Mouse (Mus musculus) v-Abl transformed pro-B cells (cell line): Measurements from ENCODE around the gene Rabgap1l.

Experiments
- in situ Hi-C, 2 experiments: fragments of 400-800 bp; cut with MboI; formaldehyde crosslinking; loops; one replicate each; pipeline ENCODE4 v1.15.1; 2025; ENCODE audit not compliant: unreplicated experiment in 2 of 2

Gene Rabgap1l

GRCm38 (mm10) chr1:160789876-160790275 is 3.1 kb downstream of the Rabgap1l start:
- in situ Hi-C loops = no loop called here

GRCm38 (mm10) chr1:160787926-160788325 is 5.1 kb downstream of the Rabgap1l start:
- in situ Hi-C loops = no loop called here

GRCm38 (mm10) chr1:160787164-160787563 is 5.8 kb downstream of the Rabgap1l start:
- in situ Hi-C loops = no loop called here

DNA sequence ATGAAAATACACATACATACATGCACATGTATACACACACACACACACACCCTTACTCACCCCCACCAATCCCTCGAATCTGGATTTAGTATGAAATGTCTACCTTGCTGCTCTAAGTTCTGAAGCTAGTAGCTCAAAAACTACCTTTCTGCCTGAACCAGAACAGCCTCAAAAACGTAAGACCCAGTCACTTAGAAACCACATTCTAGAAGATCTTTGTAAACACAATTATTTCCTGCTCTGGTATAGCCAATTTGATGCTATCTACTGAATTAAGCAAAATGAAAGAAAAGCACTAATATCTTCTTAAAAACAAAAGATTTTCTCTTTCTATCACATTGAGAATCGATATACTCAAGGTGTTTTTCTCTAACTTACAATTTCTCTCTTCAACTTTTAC is 6.4 kb downstream of the Rabgap1l start:
- in situ Hi-C loops = no loop called here

GRCm38 (mm10) chr1:160785681-160786225 is 7.3 kb downstream of the Rabgap1l start:
- in situ Hi-C loops = no loop called here

DNA sequence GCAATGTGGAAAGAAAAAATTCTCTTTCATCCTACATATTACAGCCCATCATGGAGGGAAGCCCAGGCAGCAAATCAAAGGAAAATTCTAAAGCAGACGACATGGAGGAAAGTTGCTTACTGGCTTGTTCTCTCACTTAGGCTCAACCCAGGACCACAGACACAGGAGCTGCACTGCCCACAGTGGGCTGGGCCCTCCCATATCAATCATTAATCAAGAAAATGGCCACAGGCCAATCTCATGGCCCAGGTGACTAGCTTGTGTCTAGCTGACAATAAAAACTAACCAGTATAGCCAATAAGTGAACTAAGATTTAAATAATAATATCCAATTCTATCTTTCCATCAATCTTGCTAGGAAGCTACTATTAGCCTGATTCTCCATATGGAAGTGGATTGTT is 8.9 kb downstream of the Rabgap1l start:
- in situ Hi-C loops = no loop called here

DNA sequence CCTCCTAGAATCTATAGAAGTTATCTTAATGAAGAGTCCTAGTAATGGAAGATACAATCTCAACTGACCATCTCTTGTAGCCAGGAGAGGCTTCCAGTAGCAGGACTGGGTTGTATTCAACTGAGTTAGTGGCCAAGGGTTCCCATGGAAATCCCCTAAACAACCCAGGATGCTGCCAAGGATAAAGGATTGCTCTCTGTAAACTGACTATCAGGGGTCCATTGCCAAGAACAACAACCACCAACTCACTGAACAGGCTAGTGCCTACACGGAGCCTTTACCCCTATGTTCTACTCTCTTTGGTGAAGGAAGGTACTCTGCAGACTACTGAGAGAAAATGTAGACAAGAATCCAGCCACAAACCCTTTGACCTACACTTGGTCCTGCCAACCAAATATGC is 18.8 kb downstream of the Rabgap1l start:
- in situ Hi-C loops = no loop called here

GRCm38 (mm10) chr1:160765565-160765964 is 27.4 kb downstream of the Rabgap1l start:
- in situ Hi-C loops = no loop called here

DNA sequence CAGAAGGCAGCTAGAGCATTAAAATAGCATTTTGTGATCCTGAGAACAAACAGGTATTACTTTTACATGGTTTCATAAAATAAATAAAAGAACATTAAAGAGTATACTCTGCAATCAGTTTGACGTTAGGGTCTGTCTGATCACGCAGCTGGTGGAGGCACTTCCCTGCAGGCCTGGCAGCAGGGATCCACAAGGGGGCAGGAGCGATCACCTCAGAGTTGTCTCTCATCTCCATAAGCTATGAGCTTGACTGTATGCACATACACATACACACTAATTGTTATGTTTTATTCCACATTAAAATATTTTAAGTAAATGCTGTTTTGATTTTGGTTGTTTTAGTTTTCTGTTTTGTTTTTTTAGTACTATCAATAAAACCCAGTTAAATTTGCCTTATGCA is 34.8 kb downstream of the Rabgap1l start:
- in situ Hi-C loops = loop anchor here in 1 of 2 experiments (5.0 kb wide), 1 partner anchor 104 kb away; no protein-coding TSS in a partner anchor

GRCm38 (mm10) chr1:160755359-160755758 is 37.7 kb downstream of the Rabgap1l start:
- in situ Hi-C loops = loop anchor here in 1 of 2 experiments (5.0 kb wide), 1 partner anchor 107 kb away; no protein-coding TSS in a partner anchor

DNA sequence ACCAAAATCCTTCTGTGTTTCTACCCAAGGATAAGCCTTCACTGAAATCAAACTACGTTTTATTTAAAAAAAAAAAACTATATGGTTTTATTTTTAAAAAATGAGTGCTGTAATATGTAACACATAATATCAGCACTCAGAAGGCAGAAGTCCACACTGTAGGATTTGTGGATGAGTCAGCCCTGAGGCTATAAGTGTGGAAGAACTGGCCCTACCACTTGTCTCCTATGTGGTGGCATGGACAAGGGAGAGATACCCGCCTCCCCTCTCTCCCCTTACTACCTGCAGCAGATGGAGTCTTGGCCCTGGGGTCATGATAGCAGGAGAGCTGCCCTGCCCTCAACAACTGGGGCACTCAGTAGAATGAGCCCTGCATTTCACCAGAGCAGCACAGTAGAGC is 42.4 kb downstream of the Rabgap1l start:
- in situ Hi-C loops = no loop called here

GRCm38 (mm10) chr1:160746786-160747185 is 46.2 kb downstream of the Rabgap1l start:
- in situ Hi-C loops = loop anchor here in 1 of 2 experiments (10.0 kb wide), 1 partner anchor 988 kb away; no protein-coding TSS in a partner anchor

DNA sequence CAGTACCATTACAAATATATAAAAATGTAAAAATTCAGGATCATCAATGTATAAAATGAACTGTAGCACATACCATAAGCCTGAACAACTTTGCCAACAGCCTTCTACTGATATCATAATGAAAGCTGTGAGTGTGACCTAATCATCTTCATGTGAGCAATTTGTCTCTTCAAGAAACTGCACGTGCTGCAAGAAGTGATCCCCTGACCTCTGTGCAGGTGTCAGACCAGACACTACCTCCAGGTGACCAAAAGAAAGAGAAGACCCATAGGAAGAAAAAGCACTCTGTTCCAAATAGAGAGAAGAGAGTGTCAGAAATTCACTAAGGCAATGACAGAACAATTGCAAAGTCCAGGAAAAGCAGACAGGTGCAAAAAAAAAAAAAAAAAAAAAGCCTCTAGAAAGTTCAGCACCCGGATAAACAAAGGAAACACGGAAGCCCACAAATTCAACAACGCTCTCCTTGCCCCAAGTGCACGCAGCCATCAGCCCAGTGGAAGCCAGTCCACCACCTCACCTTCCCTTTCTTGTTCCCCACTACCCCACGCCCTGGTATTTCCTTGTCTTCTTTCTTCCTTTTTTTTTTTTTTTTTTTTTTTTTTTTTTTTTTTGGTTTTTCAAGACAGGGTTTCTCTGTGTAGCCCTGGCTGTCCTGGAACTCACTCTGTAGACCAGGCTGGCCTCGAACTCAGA is 47.6 kb downstream of the Rabgap1l start:
- in situ Hi-C loops = loop anchor here in 1 of 2 experiments (10.0 kb wide), 1 partner anchor 989 kb away; no protein-coding TSS in a partner anchor

DNA sequence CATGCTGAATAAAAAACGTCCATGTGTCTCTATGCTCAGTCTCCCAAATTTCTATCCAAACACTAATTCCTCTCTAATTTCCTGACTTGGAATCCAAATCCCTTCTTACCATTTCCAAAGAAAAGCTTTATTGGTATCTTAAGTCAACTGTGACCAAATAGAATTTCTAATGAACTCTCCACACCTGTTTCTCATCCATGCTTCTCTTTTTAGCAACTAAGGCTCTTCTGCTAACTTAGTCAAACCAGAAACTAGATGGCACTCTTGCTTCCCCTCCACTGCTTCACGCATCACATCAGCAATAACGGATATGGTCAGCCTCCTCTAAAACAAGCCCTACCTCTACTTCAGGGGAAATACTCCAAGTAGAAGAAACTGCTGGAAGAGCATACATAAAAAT is 49.0 kb downstream of the Rabgap1l start:
- in situ Hi-C loops = loop anchor here (5.0 to 10.0 kb wide), 3 partner anchors 118 to 991 kb away; no protein-coding TSS in a partner anchor

- in situ Hi-C loops = loop anchor here (5.0 to 10.0 kb wide), 3 partner anchors 119 to 992 kb away; no protein-coding TSS in a partner anchor
These were observed 49.8 kb downstream of the Rabgap1l start for GRCm38 (mm10) chr1:160743229-160743628.

DNA sequence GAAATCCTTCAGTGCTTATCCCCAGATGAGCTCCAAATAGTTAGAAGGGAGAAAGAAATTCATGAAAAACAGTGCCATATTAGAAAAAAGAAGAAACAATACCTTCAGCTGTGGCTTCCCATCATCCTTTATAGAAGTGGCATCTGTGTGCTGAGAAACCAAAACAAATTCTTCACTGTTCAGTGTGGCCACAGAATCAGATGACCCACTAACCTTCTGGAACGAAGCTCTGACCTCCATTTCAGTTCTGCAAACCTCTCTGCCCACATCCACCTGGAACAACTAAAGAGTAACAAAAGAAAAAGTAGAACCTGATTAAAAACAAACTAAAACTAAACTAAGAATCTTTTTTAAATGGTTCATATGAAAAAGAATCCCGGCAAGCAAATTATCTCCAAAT is 52.4 kb downstream of the Rabgap1l start:
- in situ Hi-C loops = loop anchor here (5.0 to 10.0 kb wide), 3 partner anchors 122 to 994 kb away; no protein-coding TSS in a partner anchor

DNA sequence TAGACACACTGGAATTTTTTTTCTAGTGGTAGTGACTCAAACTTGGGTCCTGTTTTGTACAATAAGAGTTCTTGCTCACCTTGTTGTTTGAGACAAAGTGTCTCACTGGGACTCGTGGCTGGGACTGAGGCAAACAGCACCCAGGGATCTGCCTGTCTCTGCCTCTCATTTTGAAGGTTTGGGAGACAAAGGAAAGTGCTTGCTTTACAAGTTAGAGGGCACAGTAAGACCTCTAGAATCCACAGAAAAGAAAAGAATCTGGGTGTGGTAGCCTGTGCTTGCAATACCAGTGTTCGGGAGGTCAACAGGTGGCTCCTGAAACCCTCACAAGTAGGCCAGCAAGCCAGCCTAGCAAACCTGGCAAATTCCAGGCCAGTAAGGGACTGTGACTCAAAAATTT is 58.3 kb downstream of the Rabgap1l start:
- in situ Hi-C loops = loop anchor here (5.0 kb wide), 3 partner anchors 203 to 458 kb away; no protein-coding TSS in a partner anchor

- in situ Hi-C loops = no loop called here
These were observed 63.1 kb downstream of the Rabgap1l start for GRCm38 (mm10) chr1:160729944-160730343.

GRCm38 (mm10) chr1:160717742-160718141 is 75.3 kb downstream of the Rabgap1l start:
- in situ Hi-C loops = loop anchor here in 1 of 2 experiments (10.0 kb wide), 1 partner anchor 313 kb away; no protein-coding TSS in a partner anchor

GRCm38 (mm10) chr1:160714685-160715084 is 78.3 kb downstream of the Rabgap1l start:
- in situ Hi-C loops = loop anchor here in 1 of 2 experiments (5.0 to 10.0 kb wide), 2 partner anchors 310 to 522 kb away; no protein-coding TSS in a partner anchor

- in situ Hi-C loops = loop anchor here in 1 of 2 experiments (5.0 to 10.0 kb wide), 2 partner anchors 309 to 522 kb away; no protein-coding TSS in a partner anchor
These were observed 79.1 kb downstream of the Rabgap1l start for GRCm38 (mm10) chr1:160713887-160714286.
